Comparison of ENCODE assay signal across 12 mouse cellular contexts in the genomic region with DNA sequence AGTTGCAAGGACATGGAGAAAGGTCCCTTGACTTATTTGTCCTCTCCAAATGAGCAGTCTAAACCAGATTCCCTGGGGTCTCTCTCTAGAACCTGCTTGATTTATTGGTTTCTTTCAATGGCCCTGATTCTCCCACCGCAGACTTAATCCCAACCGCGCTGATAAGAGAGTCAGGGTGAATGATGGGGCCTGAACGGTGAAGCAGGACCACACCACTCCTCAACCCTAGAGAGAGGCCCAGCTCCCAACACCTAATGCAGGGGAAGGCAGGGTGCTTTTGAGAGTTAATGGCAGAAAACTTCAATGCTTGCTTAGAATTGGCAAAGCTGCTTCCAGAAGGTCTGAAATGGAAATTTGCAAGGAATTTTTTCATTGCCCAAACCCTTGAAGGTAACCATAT. TPM values are rescaled to one million over a fixed set of nuclear protein-coding genes. Genes with fewer than 3 reads are reported as not detected.
A peak's percentile ranks its signal among the peaks of the same experiment; 100 is the strongest.
DNase-seq lines count a peak whose midpoint lies in the region; ATAC-seq lines count a peak whose summit lies in the region.
"Had no signal": no experiment of that assay in that cellular context is flagged by ENCODE, and none has a peak within 500 bp of the region (broad histone marks: within the 10 kb centered on the region; RNA-seq: fewer than 3 reads in every experiment).

No protein-coding gene starts in this region.

- peaks cover 71% of the 10 kb centered on the region for H3K27me3 ChIP-seq in liver, embryonic 11.5 days (replicated peaks; ENCODE audit: control insufficient read depth, insufficient read depth, low read length)
- peaks cover 69% of the 10 kb centered on the region for H3K27me3 ChIP-seq in hindbrain, embryonic 11.5 days (ENCODE audit: control insufficient read depth, insufficient read depth, low read length)
- H3K27me3 ChIP-seq in liver, embryonic 12.5 days (replicated peaks) = peaks cover 97% of the 10 kb centered on the region
- H3K27me3 ChIP-seq in neural tube, embryonic 15.5 days (replicated peaks) = peaks cover 84% of the 10 kb centered on the region

- peak overlapping the region; percentile 30 for H3K4me2 ChIP-seq in liver, embryonic 11.5 days
- peak overlapping the region; percentile 23; the same call in 1 of the 2 replicates for H3K4me2 ChIP-seq in hindbrain, embryonic 11.5 days (replicated peaks; ENCODE audit: low read depth, low read length)
- H3K4me2 ChIP-seq in liver, embryonic 12.5 days = peak overlapping the region; percentile 11; the same call in 1 of the 2 replicates
- peak overlapping the region; percentile 32 for H3K4me2 ChIP-seq in neural tube, embryonic 15.5 days

- WGBS in liver, embryonic 11.5 days = 16% methylated on average over 4 of the region's 4 CpGs
- WGBS in hindbrain, embryonic 11.5 days = under 1% methylated on average over 4 of the region's 4 CpGs
- whole genome bisulfite sequencing in liver, embryonic 12.5 days (ENCODE audit: insufficient replicate concordance) = 14% methylated on average over 4 of the region's 4 CpGs
- WGBS in neural tube, embryonic 15.5 days = 4% methylated on average over 4 of the region's 4 CpGs

- H3K36me3 ChIP-seq in liver, embryonic 11.5 days (ENCODE audit: control insufficient read depth, insufficient read depth, low read length) = no peaks in the 10 kb centered on the region
- no peaks in the 10 kb centered on the region for H3K36me3 ChIP-seq in hindbrain, embryonic 11.5 days (ENCODE audit: control insufficient read depth, insufficient read depth, low read length)
- no peaks in the 10 kb centered on the region for H3K36me3 ChIP-seq in liver, embryonic 12.5 days
- no peaks in the 10 kb centered on the region for H3K36me3 ChIP-seq in neural tube, embryonic 15.5 days

- H3K4me1 ChIP-seq in liver, embryonic 11.5 days (replicated peaks; ENCODE audit: control insufficient read depth, insufficient read depth, low read length) = peaks cover 6% of the 10 kb centered on the region
- peaks cover 2% of the 10 kb centered on the region; the same call in 1 of the 2 replicates for H3K4me1 ChIP-seq in hindbrain, embryonic 11.5 days (replicated peaks; ENCODE audit: control insufficient read depth, insufficient read depth, low read length)
- H3K4me1 ChIP-seq in liver, embryonic 12.5 days = peaks cover 32% of the 10 kb centered on the region; the same call in 1 of the 2 replicates
- peaks cover 28% of the 10 kb centered on the region for H3K4me1 ChIP-seq in neural tube, embryonic 15.5 days

- DNase-seq in liver, embryonic 11.5 days (ENCODE audit: low spot score) = no peak
- DNase-seq in liver = no peak
- peak; percentile 51 for DNase-seq in hindbrain, embryonic 11.5 days (ENCODE audit: low spot score)
- no peak for DNase-seq in lung, postnatal 25 days (ENCODE audit: low spot score)
- no peak for DNase-seq in gastrocnemius, adult 18-20 months (ENCODE audit: low spot score)
- DNase-seq: adrenal gland, postnatal 25 days; gastrocnemius, postnatal 10 days; lung, adult 18-20 months had no signal

- H3K4me3 ChIP-seq in liver, embryonic 11.5 days (ENCODE audit: low read depth, low read length) = 0 out of 2 replicates have a peak overlapping the region, but pooled peaks have one; percentile 2
- peak overlapping the region; percentile 21 for H3K4me3 ChIP-seq in hindbrain, embryonic 11.5 days (ENCODE audit: low read depth, low read length)
- no peak overlapping the region for H3K4me3 ChIP-seq in liver, embryonic 12.5 days
- no peak overlapping the region for H3K4me3 ChIP-seq in neural tube, embryonic 15.5 days (replicated peaks)

- no peaks in the 10 kb centered on the region for H3K9me3 ChIP-seq in liver, embryonic 11.5 days (ENCODE audit: control insufficient read depth, low read length)
- H3K9me3 ChIP-seq in hindbrain, embryonic 11.5 days (ENCODE audit: control insufficient read depth, low read length) = no peaks in the 10 kb centered on the region
- no peaks in the 10 kb centered on the region for H3K9me3 ChIP-seq in liver, embryonic 12.5 days (replicated peaks)
- H3K9me3 ChIP-seq in neural tube, embryonic 15.5 days (replicated peaks) = no peaks in the 10 kb centered on the region

- ATAC-seq in liver, embryonic 11.5 days (replicated peaks; ENCODE audit: low FRiP score) = no peak
- no peak for ATAC-seq in hindbrain, embryonic 11.5 days (ENCODE audit: low FRiP score)
- no peak for ATAC-seq in liver, embryonic 12.5 days
- ATAC-seq in neural tube, embryonic 15.5 days (ENCODE audit: low FRiP score) = no peak

- H3K9ac ChIP-seq in liver, embryonic 11.5 days (ENCODE audit: low read depth, low read length) = no peak overlapping the region
- no peak overlapping the region for H3K9ac ChIP-seq in hindbrain, embryonic 11.5 days (ENCODE audit: low read depth, low read length)
- H3K9ac ChIP-seq in liver, embryonic 12.5 days = no peak overlapping the region
- no peak overlapping the region for H3K9ac ChIP-seq in neural tube, embryonic 15.5 days (replicated peaks)

- H3K27ac ChIP-seq in liver, embryonic 11.5 days (ENCODE audit: low read depth, low read length) = no peak overlapping the region
- H3K27ac ChIP-seq in hindbrain, embryonic 11.5 days (ENCODE audit: low read depth, low read length) = no peak overlapping the region
- H3K27ac ChIP-seq in liver, embryonic 12.5 days = no peak overlapping the region
- no peak overlapping the region for H3K27ac ChIP-seq in neural tube, embryonic 15.5 days (replicated peaks)

RNA-seq across cellular contexts. Expression of a gene that starts 5.8 kb away (rescaled TPM):
- not detected in 2 replicates for polyA plus RNA-seq in liver, embryonic 11.5 days (2014; fragmentation: Nextera tagmentation; extraction: Ambion mirVana)
- polyA plus RNA-seq in hindbrain, embryonic 11.5 days (2014; fragmentation: Nextera tagmentation; extraction: Ambion mirVana) = 0.24 and 0.71 TPM in 2 replicates
- polyA plus RNA-seq in liver, embryonic 12.5 days (2016; fragmentation: Nextera tagmentation; extraction: Ambion mirVana) = not detected in 2 replicates
- 0.23 TPM in 1 of 2 replicates, not detected in the other for polyA plus RNA-seq in neural tube, embryonic 15.5 days (2015; fragmentation: Nextera tagmentation; extraction: Ambion mirVana)
- not detected for total RNA-seq in gastrocnemius, adult 18-20 months (2021)
- total RNA-seq: common myeloid progenitor, adult 5-6 weeks; gastrocnemius, postnatal 10 days had no signal
- polyA plus RNA-seq: large intestine, adult 2 months had no signal

RNA-seq across cellular contexts. Expression of a gene that starts 14.1 kb away (rescaled TPM):
- polyA plus RNA-seq in liver, embryonic 11.5 days (2014; fragmentation: Nextera tagmentation; extraction: Ambion mirVana) = not detected in 2 replicates
- 1.6 and 3.3 TPM in 2 replicates for polyA plus RNA-seq in hindbrain, embryonic 11.5 days (2014; fragmentation: Nextera tagmentation; extraction: Ambion mirVana)
- polyA plus RNA-seq in liver, embryonic 12.5 days (2016; fragmentation: Nextera tagmentation; extraction: Ambion mirVana) = 0.37 TPM in 1 of 2 replicates, not detected in the other
- 0.49 TPM in 1 of 2 replicates, not detected in the other for polyA plus RNA-seq in neural tube, embryonic 15.5 days (2015; fragmentation: Nextera tagmentation; extraction: Ambion mirVana)
- total RNA-seq in gastrocnemius, adult 18-20 months (2021) = not detected
- total RNA-seq: adrenal gland, postnatal 25 days; common myeloid progenitor, adult 5-6 weeks; gastrocnemius, postnatal 10 days had no signal
- polyA plus RNA-seq: large intestine, adult 2 months had no signal

RNA-seq across cellular contexts. Expression of a gene that starts 14.6 kb away (rescaled TPM):
- polyA plus RNA-seq in liver, embryonic 11.5 days (2014; fragmentation: Nextera tagmentation; extraction: Ambion mirVana) = 4.0 and 4.8 TPM in 2 replicates
- 18.6 and 22.9 TPM in 2 replicates for polyA plus RNA-seq in hindbrain, embryonic 11.5 days (2014; fragmentation: Nextera tagmentation; extraction: Ambion mirVana)
- polyA plus RNA-seq in liver, embryonic 12.5 days (2016; fragmentation: Nextera tagmentation; extraction: Ambion mirVana) = 2.0 and 2.1 TPM in 2 replicates
- 15.6 and 16.0 TPM in 2 replicates for polyA plus RNA-seq in neural tube, embryonic 15.5 days (2015; fragmentation: Nextera tagmentation; extraction: Ambion mirVana)
- total RNA-seq in gastrocnemius, adult 18-20 months (2021) = under 1 TPM; 0.18 to 0.43 TPM

Comparison
In these comparisons a context has a peak if more than half of its experiments do, and no peak if none do; other contexts are left out.
1. H3K4me3 ChIP-seq: peak in liver, embryonic 11.5 days (single experiment) and hindbrain, embryonic 11.5 days (single experiment); none in liver, embryonic 12.5 days (single experiment) and neural tube, embryonic 15.5 days (single experiment).
2. Peak in every context shown above with its lines, with median percentiles within 50 percentile points of each other: H3K4me2 ChIP-seq.